Mouse (Mus musculus) heart, embryonic 12.5 days (tissue): ENCODE data around the gene Galnt6. TPM values are rescaled to one million over a fixed set of nuclear protein-coding genes. Genes with fewer than 3 reads are reported as not detected.

Experiments
- ATAC-seq: fragments of 200-750 bp; cut with Nextera tagmentation; 2 replicates; pipeline ENCODE4 v1.8.0; 2017; ENCODE audit warnings: moderate TSS enrichment, moderate library complexity; ENCODE audit not compliant: insufficient number of reproducible peaks, low FRiP score
- H3K27ac ChIP-seq: fragments of 300-500 bp; sonication (generic); 2 replicates; pipeline ENCODE4 v1.5.1; 2016; ENCODE audit warnings: mild to moderate bottlenecking, moderate library complexity; ENCODE audit not compliant: poor library complexity, severe bottlenecking
- H3K27me3 ChIP-seq: fragments of 300-500 bp; sonication (generic); replicated peaks from 2 replicates; pipeline ENCODE4 v1.6.1; 2016; ENCODE audit warnings: mild to moderate bottlenecking, moderate library complexity
- H3K36me3 ChIP-seq: fragments of 300-500 bp; sonication (generic); 2 replicates; pipeline ENCODE4 v1.6.1; 2016; ENCODE audit warnings: mild to moderate bottlenecking, moderate library complexity
- H3K4me1 ChIP-seq: fragments of 300-500 bp; sonication (generic); replicated peaks from 2 replicates; pipeline ENCODE4 v1.6.1; 2016; ENCODE audit warnings: mild to moderate bottlenecking
- H3K4me2 ChIP-seq: fragments of 300-500 bp; sonication (generic); 2 replicates; pipeline ENCODE4 v1.6.1; 2016; ENCODE audit warnings: mild to moderate bottlenecking, moderate library complexity
- H3K4me3 ChIP-seq: fragments of 300-500 bp; sonication (generic); 2 replicates; pipeline ENCODE4 v1.5.1; 2016; ENCODE audit warnings: mild to moderate bottlenecking
- H3K9ac ChIP-seq: fragments of 300-500 bp; sonication (generic); 2 replicates; pipeline ENCODE4 v1.6.1; 2016; ENCODE audit warnings: mild to moderate bottlenecking, moderate library complexity
- H3K9me3 ChIP-seq: fragments of 300-500 bp; sonication (generic); replicated peaks from 2 replicates; pipeline ENCODE4 v1.6.1; 2016; ENCODE audit warnings: mild to moderate bottlenecking, moderate library complexity
- WGBS: fragments of 180-500 bp; shearing (Covaris S2); methylation state at CpG from one replicate; pipeline ENCODE4 v1.1.7; 2016; 5-methylcytosine and 5-hydroxymethylcytosine counted together
- polyA plus RNA-seq: library from polyadenylated mRNA; unstranded; fragments of >200 nt; fragmentation: Nextera tagmentation; extraction: Ambion mirVana; gene quantifications from 2 replicates; pipeline ENCODE4 v1.2.1, GENCODE M21; 2016

Gene Galnt6
- polyA plus RNA-seq, 1 experiment from 2014 or later: 0.14 TPM

GRCm38 (mm10) chr15:100669337-100669736 lies 59.8 kb downstream of the Galnt6 start, which contains the start of gene Bin2:
Gene Bin2, minus strand, starts transcription at chr15:100669553.
- no peak within 1 kb of the TSS for H3K9ac ChIP-seq
- H3K36me3 ChIP-seq: no peaks in the 10 kb centered on the region
- WGBS: 80% methylated on average over 20 of the region's 20 CpGs
- ATAC-seq: no peak; the same call in 1 of the 2 replicates
- H3K4me2 ChIP-seq: no peak within 1 kb of the TSS
- no peaks in the 10 kb centered on the region for H3K9me3 ChIP-seq
- H3K27me3 ChIP-seq: no peaks in the 10 kb centered on the region
- H3K4me1 ChIP-seq: peaks cover 39% of the 10 kb centered on the region
- H3K4me3 ChIP-seq: no peak within 1 kb of the TSS
- H3K27ac ChIP-seq: no peak within 1 kb of the TSS

DNA sequence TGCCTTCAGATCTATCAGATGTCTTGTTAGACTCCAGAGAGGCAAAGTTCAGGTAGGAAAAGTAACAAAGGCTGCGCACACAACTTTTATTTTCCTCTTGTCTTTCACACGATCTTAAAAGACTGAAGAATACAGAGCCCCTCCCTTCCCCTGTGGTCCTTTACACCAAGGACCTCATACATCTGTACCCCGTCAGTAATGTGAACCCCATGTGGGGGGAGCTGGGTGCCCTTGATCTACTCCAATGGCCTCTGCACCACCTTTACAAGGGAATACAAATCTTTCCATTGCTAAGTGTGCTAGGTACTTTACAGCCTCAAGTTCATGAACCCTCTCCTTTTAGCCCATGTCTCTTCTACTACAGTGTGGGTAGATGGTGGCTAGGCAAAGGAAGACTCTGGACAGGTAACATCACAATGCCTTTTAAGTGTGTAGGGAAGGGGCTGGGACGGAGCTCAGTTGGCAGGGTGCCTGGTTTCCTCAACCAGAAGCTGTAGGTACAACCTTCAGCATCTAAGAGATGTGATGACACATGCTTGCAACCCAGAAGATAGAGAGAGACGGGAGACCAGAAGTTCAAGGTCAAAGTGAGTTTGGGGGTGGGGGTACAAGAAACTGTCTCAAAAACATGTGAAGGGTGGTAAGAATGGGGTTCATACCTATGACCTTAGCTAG lies 61.2 kb downstream of the Galnt6 start:
- 56% methylated on average over 5 of the region's 5 CpGs for WGBS
- ATAC-seq: no peak
- no peak overlapping the region for H3K4me3 ChIP-seq

DNA sequence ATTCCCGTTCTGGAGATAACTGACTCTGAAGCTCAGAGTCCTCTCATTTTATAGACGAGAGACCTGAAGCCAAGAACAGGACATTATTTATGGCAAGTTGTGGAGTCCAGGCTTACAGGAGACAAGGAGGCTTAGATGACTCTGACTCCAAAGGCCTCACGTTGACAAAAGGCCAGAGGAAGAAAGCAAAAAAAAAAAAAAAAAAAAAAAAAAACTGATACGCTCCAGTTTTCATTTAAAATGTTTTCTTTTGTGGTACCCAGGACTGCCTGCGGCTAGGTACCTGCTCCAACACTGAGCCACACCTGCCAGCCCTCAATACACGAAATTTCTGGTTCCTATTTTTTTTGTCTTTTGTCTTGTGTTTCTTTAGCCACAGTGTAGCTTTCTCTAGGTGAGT lies 61.8 kb downstream of the Galnt6 start:
- H3K9ac ChIP-seq: no peak overlapping the region
- 47% methylated on average over 6 of the region's 6 CpGs for WGBS

More for the DNA sequence above, 61.2 kb downstream of the Galnt6 start:
- Histone ChIP-seq H3K4me1 (peaks cover 26% of the 10 kb centered on the region), H3K9ac (no peak overlapping the region), H3K4me2 (no peak overlapping the region), H3K36me3 (no peaks in the 10 kb centered on the region), H3K27ac (no peak overlapping the region), H3K9me3 (no peaks in the 10 kb centered on the region), H3K27me3 (no peaks in the 10 kb centered on the region)

GRCm38 (mm10) chr15:100666851-100667250 lies 62.3 kb downstream of the Galnt6 start:
- H3K4me3 ChIP-seq: no peak overlapping the region
- WGBS: 17% methylated on average over 12 of the region's 12 CpGs
- no peaks in the 10 kb centered on the region for H3K27me3 ChIP-seq
- H3K9ac ChIP-seq: no peak overlapping the region
- no peaks in the 10 kb centered on the region for H3K36me3 ChIP-seq
- H3K4me2 ChIP-seq: peak overlapping the region; percentile 3; the same call in 1 of the 2 replicates
- no peak for ATAC-seq
- H3K4me1 ChIP-seq: peaks cover 26% of the 10 kb centered on the region
- peak overlapping the region; percentile 53 for H3K27ac ChIP-seq
- H3K9me3 ChIP-seq: no peaks in the 10 kb centered on the region

More for the DNA sequence above, 61.8 kb downstream of the Galnt6 start:
- peak overlapping the region; percentile 3; the same call in 1 of the 2 replicates for H3K4me2 ChIP-seq
- H3K4me1 ChIP-seq: peaks cover 26% of the 10 kb centered on the region
- no peaks in the 10 kb centered on the region for H3K27me3 ChIP-seq
- no peak overlapping the region for H3K4me3 ChIP-seq
- no peaks in the 10 kb centered on the region for H3K36me3 ChIP-seq
- no peak for ATAC-seq
- peak overlapping the region; percentile 53 for H3K27ac ChIP-seq
- H3K9me3 ChIP-seq: no peaks in the 10 kb centered on the region

GRCm38 (mm10) chr15:100666219-100666696 lies 62.9 kb downstream of the Galnt6 start:
- Histone ChIP-seq H3K27me3 (no peaks in the 10 kb centered on the region), H3K9me3 (no peaks in the 10 kb centered on the region), H3K4me3 (no peak overlapping the region), H3K9ac (no peak overlapping the region), H3K4me1 (peaks cover 26% of the 10 kb centered on the region), H3K36me3 (no peaks in the 10 kb centered on the region), H3K4me2 (peak overlapping the region; percentile 8), H3K27ac (peak overlapping the region; percentile 69)
- 3% methylated on average over 7 of the region's 7 CpGs for WGBS
- peak; percentile 43; the same call in 1 of the 2 replicates for ATAC-seq

DNA sequence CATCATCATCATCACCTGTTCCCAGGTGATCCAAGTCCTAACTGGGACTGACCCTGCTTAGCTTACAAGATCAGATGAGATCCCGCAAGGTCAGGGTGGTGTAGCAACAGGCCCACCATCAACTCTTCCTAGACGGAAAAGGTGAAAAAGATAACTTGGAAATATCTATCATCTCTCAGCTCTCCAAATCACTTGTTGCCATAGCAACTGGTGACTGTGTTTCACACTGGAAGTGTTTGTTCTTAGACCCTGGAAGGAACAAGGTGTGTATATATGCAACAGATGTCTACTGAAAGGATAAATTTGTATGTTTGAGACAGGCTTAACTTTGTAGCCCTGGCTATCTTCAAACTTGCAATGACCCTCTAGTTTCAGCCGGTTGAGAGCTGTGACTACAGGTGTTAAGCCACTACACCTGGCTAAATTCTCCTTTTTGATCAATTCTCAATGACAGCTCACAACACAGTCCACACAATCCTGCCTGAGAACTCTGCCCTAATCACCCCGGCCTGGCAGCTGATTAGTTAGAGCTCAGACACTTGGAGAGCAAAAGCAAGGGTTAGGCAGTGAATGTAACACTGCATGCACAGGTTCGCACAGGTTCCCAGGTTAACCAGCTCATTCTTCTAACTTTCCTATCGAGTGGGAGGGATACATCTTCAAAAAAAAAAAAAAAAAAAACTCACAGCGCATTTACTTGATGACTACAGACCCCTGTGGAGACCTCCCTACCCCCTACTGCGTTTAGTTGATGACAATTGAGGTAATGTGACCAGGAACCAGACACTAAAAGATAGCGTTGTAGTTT lies 63.6 kb downstream of the Galnt6 start:
- Histone ChIP-seq H3K4me3 (no peak overlapping the region), H3K36me3 (no peaks in the 10 kb centered on the region), H3K9ac (no peak overlapping the region), H3K27ac (peak overlapping the region; percentile 69; the same call in 1 of the 2 replicates), H3K4me1 (peaks cover 26% of the 10 kb centered on the region), H3K4me2 (peak overlapping the region; percentile 8), H3K9me3 (no peaks in the 10 kb centered on the region), H3K27me3 (no peaks in the 10 kb centered on the region)
- 28% methylated on average over 9 of the region's 9 CpGs for WGBS
- no peak for ATAC-seq

DNA sequence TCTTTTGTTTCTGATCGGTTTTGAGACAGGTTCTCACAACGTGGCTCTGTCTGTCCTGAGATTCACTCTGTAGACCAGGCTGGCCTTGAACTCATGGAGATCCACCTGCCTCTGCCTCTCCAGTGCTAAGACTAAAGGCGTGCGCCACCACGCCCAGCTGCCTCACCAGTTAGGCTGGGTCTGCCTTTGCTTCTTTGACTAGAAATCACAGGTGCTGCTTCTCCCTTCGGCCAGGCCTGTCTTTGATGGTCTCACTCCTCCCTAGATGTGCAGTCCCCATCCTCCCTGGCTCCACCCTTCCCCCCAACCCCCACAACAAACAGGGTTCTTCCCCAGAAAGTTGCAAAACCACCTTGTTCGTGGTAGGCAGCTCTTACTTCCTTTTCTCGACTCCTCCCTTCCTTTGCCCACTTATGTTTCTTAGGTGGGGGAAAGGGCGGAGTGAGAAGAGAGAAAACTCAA lies 64.3 kb downstream of the Galnt6 start:
- H3K4me1 ChIP-seq: peaks cover 26% of the 10 kb centered on the region
- H3K27me3 ChIP-seq: no peaks in the 10 kb centered on the region
- WGBS: 76% methylated on average over 9 of the region's 9 CpGs
- H3K9me3 ChIP-seq: no peaks in the 10 kb centered on the region
- no peak overlapping the region for H3K9ac ChIP-seq
- ATAC-seq: no peak
- H3K36me3 ChIP-seq: no peaks in the 10 kb centered on the region
- H3K27ac ChIP-seq: no peak overlapping the region
- H3K4me2 ChIP-seq: no peak overlapping the region
- H3K4me3 ChIP-seq: no peak overlapping the region

DNA sequence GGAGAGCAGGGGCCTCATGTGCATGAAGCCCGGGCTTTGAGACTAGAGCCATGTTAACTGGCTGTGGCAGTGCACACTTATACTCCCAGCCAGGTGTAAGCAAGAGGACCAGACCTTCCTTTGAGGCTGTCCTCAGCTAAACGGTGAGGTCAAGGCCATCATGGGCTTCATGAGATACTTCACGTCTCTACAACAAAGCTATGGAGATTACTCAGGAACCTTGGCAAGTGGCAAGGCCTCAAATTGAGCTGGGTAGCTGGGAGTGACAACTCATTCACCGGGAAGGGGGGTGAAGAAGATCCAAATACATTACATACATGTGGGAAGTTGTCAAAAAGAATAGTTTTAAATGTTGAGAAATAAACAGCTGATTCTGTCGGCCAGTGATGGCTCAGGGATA lies 68.4 kb downstream of the Galnt6 start:
- Histone ChIP-seq H3K9ac (no peak overlapping the region), H3K36me3 (no peaks in the 10 kb centered on the region), H3K4me3 (no peak overlapping the region), H3K4me2 (no peak overlapping the region), H3K9me3 (no peaks in the 10 kb centered on the region), H3K27me3 (no peaks in the 10 kb centered on the region), H3K27ac (no peak overlapping the region), H3K4me1 (peaks cover 3% of the 10 kb centered on the region)
- 76% methylated on average over 5 of the region's 5 CpGs for WGBS
- ATAC-seq: no peak

DNA sequence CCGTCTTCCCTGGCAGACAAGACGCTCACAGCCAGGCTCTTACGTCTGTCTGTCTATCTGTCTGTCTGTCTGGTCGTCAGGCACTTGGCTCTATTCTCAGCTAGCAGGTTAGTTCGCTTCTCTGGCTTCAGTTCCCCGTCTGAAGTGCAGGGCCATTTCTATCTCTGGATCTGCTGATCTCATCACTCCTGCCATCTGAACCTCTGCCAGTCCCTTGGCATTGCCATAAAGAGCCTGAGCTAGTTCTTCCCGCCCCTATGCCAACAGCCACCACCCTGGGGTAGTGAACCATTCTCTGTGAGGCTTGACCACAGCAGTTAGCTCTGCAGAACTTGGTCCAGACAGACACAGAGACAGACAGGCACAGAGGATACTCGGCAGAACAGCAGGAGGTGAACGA lies 68.9 kb downstream of the Galnt6 start:
- Histone ChIP-seq H3K4me3 (no peak overlapping the region), H3K4me2 (no peak overlapping the region), H3K36me3 (no peaks in the 10 kb centered on the region), H3K9me3 (no peaks in the 10 kb centered on the region), H3K4me1 (no peaks in the 10 kb centered on the region), H3K27ac (no peak overlapping the region), H3K9ac (no peak overlapping the region), H3K27me3 (no peaks in the 10 kb centered on the region)
- 67% methylated on average over 9 of the region's 9 CpGs for WGBS
- no peak for ATAC-seq

DNA sequence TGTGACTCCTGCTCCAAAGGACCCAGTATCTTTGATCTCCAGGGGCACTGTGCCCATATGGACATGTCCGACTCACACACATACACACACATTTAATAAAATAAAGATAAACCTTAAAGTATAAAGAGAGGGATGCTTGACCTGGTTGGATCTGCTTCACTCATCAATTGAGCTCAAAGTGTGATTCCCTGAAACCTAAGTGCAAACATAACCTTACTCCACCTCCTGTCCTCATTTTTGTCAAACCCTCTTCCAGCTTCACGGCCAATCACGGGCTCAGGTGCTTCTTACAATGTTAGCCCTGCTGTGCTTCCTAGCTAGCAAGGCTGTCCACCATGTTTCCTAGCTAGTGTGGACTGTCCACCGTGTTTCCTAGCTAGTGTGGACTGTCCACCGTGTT lies 74.0 kb downstream of the Galnt6 start:
- H3K27ac ChIP-seq: no peak overlapping the region
- H3K27me3 ChIP-seq: no peaks in the 10 kb centered on the region; the same call in 1 of the 2 replicates
- ATAC-seq: no peak
- no peak overlapping the region for H3K9ac ChIP-seq
- H3K36me3 ChIP-seq: no peaks in the 10 kb centered on the region
- no peak overlapping the region for H3K4me2 ChIP-seq
- no peak overlapping the region for H3K4me3 ChIP-seq
- 79% methylated on average over 5 of the region's 5 CpGs for WGBS
- no peaks in the 10 kb centered on the region for H3K9me3 ChIP-seq
- no peaks in the 10 kb centered on the region for H3K4me1 ChIP-seq

GRCm38 (mm10) chr15:100654271-100654670 lies 74.9 kb downstream of the Galnt6 start:
- Histone ChIP-seq H3K9ac (no peak overlapping the region), H3K36me3 (no peaks in the 10 kb centered on the region), H3K27ac (no peak overlapping the region), H3K27me3 (no peaks in the 10 kb centered on the region; the same call in 1 of the 2 replicates), H3K4me3 (no peak overlapping the region), H3K4me2 (no peak overlapping the region), H3K9me3 (no peaks in the 10 kb centered on the region), H3K4me1 (peaks cover 7% of the 10 kb centered on the region; the same call in 1 of the 2 replicates)
- no peak for ATAC-seq
- WGBS: 81% methylated on average over 1 of the region's 1 CpGs
